Mouse (Mus musculus) midbrain, embryonic 12.5 days (tissue): ENCODE results near the gene Gm20661. TPM values are rescaled to one million over a fixed set of nuclear protein-coding genes. Genes with fewer than 3 reads are reported as not detected.

Source experiments
- ATAC-seq: fragments of 200-750 bp; cut with Nextera tagmentation; 2 replicates; pipeline ENCODE4 v1.8.0; 2017; ENCODE audit warnings: low read depth, moderate TSS enrichment, moderate library complexity; ENCODE audit not compliant: low FRiP score
- H3K27ac ChIP-seq: fragments of 300-500 bp; sonication (generic); replicated peaks from 2 replicates; pipeline ENCODE4 v1.5.1; 2016; ENCODE audit warnings: mild to moderate bottlenecking
- H3K27me3 ChIP-seq: fragments of 300-500 bp; sonication (generic); 2 replicates; pipeline ENCODE4 v1.6.1; 2016; ENCODE audit warnings: mild to moderate bottlenecking
- H3K36me3 ChIP-seq: fragments of 300-500 bp; sonication (generic); 2 replicates; pipeline ENCODE4 v1.6.1; 2016
- H3K4me1 ChIP-seq: fragments of 300-500 bp; sonication (generic); 2 replicates; pipeline ENCODE4 v1.6.1; 2016
- H3K4me2 ChIP-seq: fragments of 300-500 bp; sonication (generic); replicated peaks from 2 replicates; pipeline ENCODE4 v1.6.1; 2016; ENCODE audit warnings: mild to moderate bottlenecking, moderate library complexity
- H3K4me3 ChIP-seq: fragments of 300-500 bp; sonication (generic); 2 replicates; pipeline ENCODE4 v1.5.1; 2016; ENCODE audit warnings: mild to moderate bottlenecking
- H3K9ac ChIP-seq: fragments of 300-500 bp; sonication (generic); replicated peaks from 2 replicates; pipeline ENCODE4 v1.6.1; 2016; ENCODE audit warnings: mild to moderate bottlenecking, moderate library complexity
- H3K9me3 ChIP-seq: fragments of 300-500 bp; sonication (generic); 2 replicates; pipeline ENCODE4 v1.6.1; 2016; ENCODE audit warnings: mild to moderate bottlenecking
- WGBS: fragments of 180-500 bp; shearing (Covaris S2); methylation state at CpG from one replicate; pipeline ENCODE4 v1.1.7; 2016; 5-methylcytosine and 5-hydroxymethylcytosine counted together
- polyA plus RNA-seq: library from polyadenylated mRNA; unstranded; fragments of >200 nt; fragmentation: Nextera tagmentation; extraction: Ambion mirVana; gene quantifications from 2 replicates; pipeline ENCODE4 v1.2.1, GENCODE M21; 2016

Gene Gm20661
- polyA plus RNA-seq, 1 experiment from 2014 or later, result 2.2 TPM

- Histone ChIP-seq H3K9me3 (no peaks in the 10 kb centered on the region), H3K27ac (no peak overlapping the region), H3K27me3 (peaks cover 34% of the 10 kb centered on the region), H3K36me3 (no peaks in the 10 kb centered on the region), H3K4me2 (peak overlapping the region; percentile 90), H3K4me1 (peaks cover 37% of the 10 kb centered on the region), H3K4me3 (peak overlapping the region; percentile 68), H3K9ac (no peak overlapping the region)
- ATAC-seq, result peak; percentile 66
- 6% methylated on average over 18 of the region's 18 CpGs for WGBS
These were observed 3.5 kb downstream of the Gm20661 start for GRCm38 (mm10) chr9:107986376-107986775.

- Histone ChIP-seq H3K4me1 (peaks cover 24% of the 10 kb centered on the region), H3K9ac (no peak overlapping the region), H3K27me3 (peaks cover 30% of the 10 kb centered on the region), H3K4me2 (no peak overlapping the region), H3K36me3 (no peaks in the 10 kb centered on the region), H3K4me3 (no peak overlapping the region), H3K9me3 (no peaks in the 10 kb centered on the region), H3K27ac (no peak overlapping the region)
- no peak for ATAC-seq
- 86% methylated on average over 3 of the region's 3 CpGs for WGBS
These were observed 5.1 kb downstream of the Gm20661 start for GRCm38 (mm10) chr9:107987950-107988349.

- ATAC-seq, result no peak
- Histone ChIP-seq H3K4me2 (no peak within 1 kb of the TSS), H3K4me3 (no peak within 1 kb of the TSS), H3K36me3 (no peaks in the 10 kb centered on the region), H3K9ac (no peak within 1 kb of the TSS), H3K4me1 (no peaks in the 10 kb centered on the region), H3K27ac (no peak within 1 kb of the TSS), H3K27me3 (no peaks in the 10 kb centered on the region; the same call in 1 of the 2 replicates), H3K9me3 (no peaks in the 10 kb centered on the region)
- WGBS, result 66% methylated on average over 2 of the region's 2 CpGs
These were observed 9.3 kb downstream of the Gm20661 start, which contains the start of gene Cdhr4 for GRCm38 (mm10) chr9:107992197-107992596. TSS of gene Cdhr4 (plus strand) at chr9:107992497.

- ATAC-seq, result no peak
- Histone ChIP-seq H3K4me2 (no peak overlapping the region), H3K36me3 (no peaks in the 10 kb centered on the region), H3K4me1 (no peaks in the 10 kb centered on the region), H3K27ac (no peak overlapping the region), H3K9me3 (no peaks in the 10 kb centered on the region), H3K9ac (no peak overlapping the region), H3K4me3 (no peak overlapping the region), H3K27me3 (no peaks in the 10 kb centered on the region; the same call in 1 of the 2 replicates)
- 80% methylated on average over 11 of the region's 11 CpGs for WGBS
These were observed 10.2 kb downstream of the Gm20661 start for GRCm38 (mm10) chr9:107993013-107993412.

GRCm38 (mm10) chr9:107994464-107994863, 11.6 kb downstream of the Gm20661 start:
- WGBS, result 81% methylated on average over 2 of the region's 2 CpGs

GRCm38 (mm10) chr9:107995513-107995912, 12.7 kb downstream of the Gm20661 start:
- Histone ChIP-seq H3K9ac (no peak overlapping the region), H3K4me3 (no peak overlapping the region), H3K4me1 (no peaks in the 10 kb centered on the region), H3K4me2 (no peak overlapping the region), H3K27me3 (no peaks in the 10 kb centered on the region; the same call in 1 of the 2 replicates), H3K9me3 (no peaks in the 10 kb centered on the region), H3K27ac (no peak overlapping the region), H3K36me3 (no peaks in the 10 kb centered on the region)
- WGBS, result 95% methylated on average over 21 of the region's 21 CpGs
- no peak for ATAC-seq

More at GRCm38 (mm10) chr9:107994464-107994863, 11.6 kb downstream of the Gm20661 start:
- Histone ChIP-seq H3K4me3 (no peak overlapping the region), H3K9me3 (no peaks in the 10 kb centered on the region), H3K4me1 (no peaks in the 10 kb centered on the region), H3K27me3 (no peaks in the 10 kb centered on the region; the same call in 1 of the 2 replicates), H3K4me2 (no peak overlapping the region), H3K27ac (no peak overlapping the region), H3K36me3 (no peaks in the 10 kb centered on the region), H3K9ac (no peak overlapping the region)
- ATAC-seq, result no peak

- ATAC-seq, result no peak
- 87% methylated on average over 5 of the region's 5 CpGs for WGBS
These were observed 13.2 kb downstream of the Gm20661 start, which contains the start of gene Gm20662 for GRCm38 (mm10) chr9:107996049-107996448. TSS of gene Gm20662 (plus strand) at chr9:107996349.

GRCm38 (mm10) chr9:108001922-108002770, 19.3 kb downstream of the Gm20661 start, which contains the start of gene Ip6k1:
TSS of gene Ip6k1 (plus strand) at chr9:108002501.
- WGBS, result under 1% methylated on average over 51 of the region's 51 CpGs
- no peaks in the 10 kb centered on the region for H3K36me3 ChIP-seq
- peaks cover 28% of the 10 kb centered on the region for H3K4me1 ChIP-seq
- H3K9ac ChIP-seq, result peak within 1 kb of the TSS; percentile 94
- peak within 1 kb of the TSS; percentile 96 for H3K4me3 ChIP-seq
- peak within 1 kb of the TSS; percentile 86 for H3K4me2 ChIP-seq
- peak within 1 kb of the TSS; percentile 92 for H3K27ac ChIP-seq
- no peaks in the 10 kb centered on the region for H3K9me3 ChIP-seq
- peak; percentile 99 for ATAC-seq
- no peaks in the 10 kb centered on the region; the same call in 1 of the 2 replicates for H3K27me3 ChIP-seq

More at GRCm38 (mm10) chr9:107996049-107996448, 13.2 kb downstream of the Gm20661 start, which contains the start of gene Gm20662:
- no peak within 1 kb of the TSS for H3K9ac ChIP-seq
- H3K9me3 ChIP-seq, result no peaks in the 10 kb centered on the region
- H3K4me2 ChIP-seq, result no peak within 1 kb of the TSS
- no peak within 1 kb of the TSS for H3K4me3 ChIP-seq
- H3K27ac ChIP-seq, result no peak within 1 kb of the TSS
- no peaks in the 10 kb centered on the region for H3K4me1 ChIP-seq
- H3K36me3 ChIP-seq, result no peaks in the 10 kb centered on the region
- no peaks in the 10 kb centered on the region; the same call in 1 of the 2 replicates for H3K27me3 ChIP-seq

- peak overlapping the region; percentile 86 for H3K4me2 ChIP-seq
- peak overlapping the region; percentile 94 for H3K9ac ChIP-seq
- peak; percentile 73; the same call in 1 of the 2 replicates for ATAC-seq
- peak overlapping the region; percentile 92 for H3K27ac ChIP-seq
- H3K36me3 ChIP-seq, result no peaks in the 10 kb centered on the region
- under 1% methylated on average over 48 of the region's 50 CpGs for WGBS
- H3K9me3 ChIP-seq, result no peaks in the 10 kb centered on the region
- no peaks in the 10 kb centered on the region; the same call in 1 of the 2 replicates for H3K27me3 ChIP-seq
- H3K4me3 ChIP-seq, result peak overlapping the region; percentile 96
- peaks cover 28% of the 10 kb centered on the region for H3K4me1 ChIP-seq
These were observed 20.1 kb downstream of the Gm20661 start for GRCm38 (mm10) chr9:108002778-108003530.

GRCm38 (mm10) chr9:108003531-108003890, 20.7 kb downstream of the Gm20661 start:
- H3K9ac ChIP-seq, result peak overlapping the region; percentile 94
- peak overlapping the region; percentile 86 for H3K4me2 ChIP-seq
- no peaks in the 10 kb centered on the region for H3K9me3 ChIP-seq
- peak overlapping the region; percentile 96 for H3K4me3 ChIP-seq
- 20% methylated on average over 8 of the region's 8 CpGs for WGBS
- peak overlapping the region; percentile 92 for H3K27ac ChIP-seq
- peaks cover 28% of the 10 kb centered on the region for H3K4me1 ChIP-seq
- H3K27me3 ChIP-seq, result no peaks in the 10 kb centered on the region
- ATAC-seq, result no peak
- H3K36me3 ChIP-seq, result no peaks in the 10 kb centered on the region

GRCm38 (mm10) chr9:108008041-108008440, 25.2 kb downstream of the Gm20661 start:
- no peak for ATAC-seq
- no peaks in the 10 kb centered on the region for H3K27me3 ChIP-seq
- H3K4me1 ChIP-seq, result peaks cover 22% of the 10 kb centered on the region
- no peaks in the 10 kb centered on the region for H3K9me3 ChIP-seq
- no peak overlapping the region for H3K4me3 ChIP-seq
- peaks cover 8% of the 10 kb centered on the region; the same call in 1 of the 2 replicates for H3K36me3 ChIP-seq
- no peak overlapping the region for H3K9ac ChIP-seq
- H3K4me2 ChIP-seq, result no peak overlapping the region
- 95% methylated on average over 5 of the region's 5 CpGs for WGBS
- H3K27ac ChIP-seq, result no peak overlapping the region
